Mouse (Mus musculus) thymus, adult 2 months (tissue): ENCODE measurements around the gene Grin2b. TPM values are rescaled to one million over a fixed set of nuclear protein-coding genes. Genes with fewer than 3 reads are reported as not detected.

Experiments used
- DNase-seq: peaks from one replicate; pipeline ENCODE4 v3.0.0; 2021
- H3K27ac ChIP-seq: fragments of 200-500 bp; 2 replicates; pipeline ENCODE4 v1.5.1; 2012; ENCODE audit warnings: low read length, control low read depth; ENCODE audit not compliant: control insufficient read depth, insufficient read depth
- H3K27me3 ChIP-seq: fragments of 200-500 bp; 2 replicates; pipeline ENCODE4 v1.6.1; 2012; ENCODE audit warnings: mild to moderate bottlenecking, low read length, moderate library complexity, mixed read lengths; ENCODE audit not compliant: control insufficient read depth, insufficient read depth
- H3K36me3 ChIP-seq: fragments of 200-500 bp; 2 replicates; pipeline ENCODE4 v1.6.1; 2012; ENCODE audit warnings: mild to moderate bottlenecking, low read length, moderate library complexity; ENCODE audit not compliant: control insufficient read depth, insufficient read depth
- H3K4me1 ChIP-seq: fragments of 200-500 bp; replicated peaks from 2 replicates; pipeline ENCODE4 v1.6.1; 2012; ENCODE audit warnings: low read length; ENCODE audit not compliant: control insufficient read depth, insufficient read depth
- H3K4me3 ChIP-seq: fragments of 200-500 bp; 2 replicates; pipeline ENCODE4 v1.5.1; 2012; ENCODE audit warnings: mild to moderate bottlenecking, low read length, control low read depth, moderate library complexity; ENCODE audit not compliant: control insufficient read depth, insufficient read depth
- CTCF ChIP-seq: fragments of 200-500 bp; IDR thresholded peaks from 2 replicates; pipeline ENCODE4 v1.5.1; 2012; ENCODE audit warnings: mild to moderate bottlenecking, control low read depth, low read length, moderate library complexity, borderline replicate concordance; ENCODE audit not compliant: control insufficient read depth, poor library complexity, insufficient read depth; ENCODE audit errors: extremely low read depth
- POLR2A ChIP-seq: fragments of 200-500 bp; IDR thresholded peaks from 2 replicates; pipeline ENCODE4 v1.6.1; 2012; ENCODE audit warnings: mild to moderate bottlenecking, low read length, control low read depth, moderate library complexity; ENCODE audit not compliant: control insufficient read depth, poor library complexity, insufficient read depth; ENCODE audit errors: extremely low read depth
- WGBS: fragments of 180-500 bp; shearing (Covaris S2); methylation state at CpG from one replicate; pipeline ENCODE4 v1.1.7; 2018; 5-methylcytosine and 5-hydroxymethylcytosine counted together
- polyA plus RNA-seq: library from polyadenylated mRNA; depleted of rRNA; stranded (reverse); fragments of >200 nt; gene quantifications from 2 replicates; pipeline ENCODE4 v1.2.3, GENCODE M21; 2012

Grin2b gene
- polyA plus RNA-seq, 1 experiment, result under 0.01 TPM

DNA sequence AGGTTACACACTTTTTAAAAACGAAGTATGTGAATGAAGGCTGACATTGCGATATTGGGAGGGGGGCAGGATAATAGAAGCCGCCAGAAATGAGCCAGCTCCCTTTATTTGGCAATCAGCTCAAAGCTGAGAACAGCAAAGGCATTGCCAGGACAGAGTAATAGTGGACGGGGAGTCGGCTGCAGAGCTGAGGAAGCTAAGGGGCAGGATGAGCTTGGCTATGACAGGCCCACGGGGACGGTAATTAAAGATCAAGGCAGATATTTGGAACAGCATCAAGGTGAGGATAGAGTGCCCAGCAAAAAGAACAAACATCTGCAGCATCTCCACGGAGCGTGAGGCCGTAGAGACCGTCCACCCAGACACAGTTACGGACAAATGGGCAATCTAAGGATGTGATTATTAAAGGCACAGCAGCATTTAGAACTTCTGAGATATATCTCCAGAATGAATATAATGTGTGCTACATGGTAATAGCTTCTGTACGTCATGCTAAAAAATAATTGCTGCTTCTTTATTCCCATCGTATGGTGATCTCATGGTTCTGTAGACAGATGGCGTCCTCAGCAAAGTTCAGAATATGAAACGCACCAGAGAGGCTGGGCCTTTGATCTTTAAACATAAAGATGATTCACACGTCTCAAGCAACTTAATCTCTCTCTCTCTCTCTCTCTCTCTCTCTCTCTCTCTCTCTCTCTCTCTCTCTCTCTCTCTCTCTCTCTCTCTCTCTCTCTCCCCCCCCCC is 93.1 kb downstream of the Grin2b start:
- no peak for DNase-seq
- Histone ChIP-seq H3K4me1 (no peaks in the 10 kb centered on the region), H3K36me3 (no peaks in the 10 kb centered on the region), H3K27ac (no peak overlapping the region), H3K27me3 (no peaks in the 10 kb centered on the region), H3K4me3 (no peak overlapping the region)
- TF ChIP-seq CTCF, result no peak
- no peak for TF ChIP-seq POLR2A
- 92% methylated on average over 17 of the region's 17 CpGs for WGBS

DNA sequence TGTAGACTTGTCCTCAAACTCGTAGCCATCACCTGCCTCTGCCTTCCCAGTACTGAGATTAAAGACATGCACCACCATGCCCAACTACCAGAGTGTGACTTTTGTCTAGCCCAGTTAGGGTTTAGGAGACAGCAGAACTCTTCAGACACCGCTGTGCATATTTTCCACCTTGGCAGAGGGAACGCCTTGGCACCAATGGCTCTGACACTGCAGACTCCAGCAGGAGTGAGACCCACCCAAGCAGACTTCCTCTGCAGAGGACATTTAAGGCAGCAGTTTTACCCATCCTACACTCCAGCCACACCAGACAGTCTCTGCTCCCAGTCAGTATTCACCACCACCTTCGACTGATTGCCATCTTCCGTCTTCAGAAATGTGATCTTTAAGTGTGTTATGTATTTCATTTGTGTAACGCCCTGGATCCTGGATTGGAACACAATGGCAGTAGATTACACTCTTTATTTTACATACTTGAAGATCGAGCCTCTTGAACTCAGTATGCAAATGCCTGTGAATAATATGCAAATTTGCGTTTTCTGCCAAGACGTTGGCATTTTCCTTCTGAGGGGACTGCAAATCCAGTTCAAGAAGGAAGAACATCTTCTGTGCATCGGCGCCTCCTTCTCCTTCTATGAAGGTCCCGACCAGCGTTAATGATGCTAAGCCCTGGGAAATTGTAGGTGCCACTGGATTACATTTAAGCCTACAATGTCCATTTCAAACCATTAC is 100.8 kb downstream of the Grin2b start:
- no peak overlapping the region for H3K4me3 ChIP-seq
- H3K36me3 ChIP-seq, result no peaks in the 10 kb centered on the region
- 92% methylated on average over 13 of the region's 13 CpGs for WGBS
- TF ChIP-seq CTCF (no peak), POLR2A (no peak)
- H3K4me1 ChIP-seq, result no peaks in the 10 kb centered on the region
- DNase-seq, result no peak
- no peaks in the 10 kb centered on the region for H3K27me3 ChIP-seq
- H3K27ac ChIP-seq, result no peak overlapping the region

DNA sequence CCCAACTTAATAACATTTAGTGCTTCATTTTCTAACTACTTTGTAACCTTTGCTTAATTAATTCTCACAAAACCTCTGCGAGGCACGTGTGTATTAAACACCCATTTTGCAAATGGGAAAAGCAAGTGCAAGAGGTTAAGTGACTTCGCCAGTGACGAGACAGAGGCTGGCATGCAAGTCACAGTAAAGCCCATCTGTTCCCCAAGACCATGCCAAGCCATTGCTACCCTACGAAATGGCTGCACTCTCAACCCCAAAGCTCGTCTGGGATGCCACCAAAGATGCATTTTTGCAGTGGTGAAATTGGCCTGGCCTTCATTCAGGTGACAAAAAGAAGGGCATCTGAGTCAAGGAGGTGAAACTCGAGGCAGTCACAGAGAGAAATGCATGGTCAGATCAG is 103.2 kb downstream of the Grin2b start:
- Histone ChIP-seq H3K27ac (no peak overlapping the region), H3K4me1 (no peaks in the 10 kb centered on the region), H3K36me3 (no peaks in the 10 kb centered on the region), H3K4me3 (no peak overlapping the region), H3K27me3 (no peaks in the 10 kb centered on the region)
- 87% methylated on average over 7 of the region's 7 CpGs for WGBS
- no peak for DNase-seq
- TF ChIP-seq POLR2A (no peak), CTCF (no peak)

DNA sequence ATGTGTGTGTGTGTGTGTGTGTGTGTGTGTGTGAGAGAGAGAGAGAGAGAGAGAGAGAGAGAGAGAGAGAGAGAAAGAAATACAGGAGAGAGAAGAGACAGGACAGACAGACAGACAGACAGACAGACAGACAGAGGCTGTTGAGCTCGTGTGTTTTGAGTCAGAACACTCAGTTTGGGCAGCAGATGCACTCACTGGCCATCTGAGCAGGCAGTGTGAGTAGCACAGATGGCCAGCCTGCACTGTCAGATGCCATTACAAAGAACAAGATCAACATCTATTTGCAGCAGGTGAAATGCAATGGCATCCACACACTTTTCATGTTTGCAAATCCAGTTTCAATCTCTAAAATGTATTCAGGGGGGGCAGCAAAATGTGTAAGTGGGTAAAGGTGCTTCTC is 120.0 kb downstream of the Grin2b start:
- H3K27me3 ChIP-seq, result no peaks in the 10 kb centered on the region
- no peak for DNase-seq
- H3K27ac ChIP-seq, result no peak overlapping the region
- TF ChIP-seq CTCF, result no peak
- TF ChIP-seq POLR2A, result no peak
- H3K36me3 ChIP-seq, result no peaks in the 10 kb centered on the region
- WGBS, result 33% methylated on average over 1 of the region's 1 CpGs
- no peak overlapping the region for H3K4me3 ChIP-seq
- no peaks in the 10 kb centered on the region for H3K4me1 ChIP-seq

DNA sequence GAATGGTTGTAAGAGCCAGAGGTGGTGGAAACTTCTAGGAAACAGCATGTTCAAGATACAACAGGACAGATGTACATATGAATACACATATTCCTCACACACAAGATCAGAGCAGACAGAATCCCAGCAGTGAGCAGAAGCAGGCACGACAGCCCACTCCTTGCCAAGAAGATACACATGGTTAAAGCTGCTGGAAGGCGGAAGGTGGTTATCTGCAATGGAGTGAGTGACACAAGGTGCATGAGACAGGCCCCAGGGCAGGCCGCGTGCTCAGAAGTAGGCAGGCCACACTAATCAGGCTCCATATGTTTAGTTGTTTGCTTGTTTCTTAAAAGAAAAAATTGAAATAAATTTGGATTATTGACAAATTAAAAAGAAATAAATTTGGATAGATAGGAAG is 123.0 kb downstream of the Grin2b start:
- TF ChIP-seq CTCF (no peak), POLR2A (no peak)
- DNase-seq, result no peak
- 85% methylated on average over 4 of the region's 4 CpGs for WGBS

DNA sequence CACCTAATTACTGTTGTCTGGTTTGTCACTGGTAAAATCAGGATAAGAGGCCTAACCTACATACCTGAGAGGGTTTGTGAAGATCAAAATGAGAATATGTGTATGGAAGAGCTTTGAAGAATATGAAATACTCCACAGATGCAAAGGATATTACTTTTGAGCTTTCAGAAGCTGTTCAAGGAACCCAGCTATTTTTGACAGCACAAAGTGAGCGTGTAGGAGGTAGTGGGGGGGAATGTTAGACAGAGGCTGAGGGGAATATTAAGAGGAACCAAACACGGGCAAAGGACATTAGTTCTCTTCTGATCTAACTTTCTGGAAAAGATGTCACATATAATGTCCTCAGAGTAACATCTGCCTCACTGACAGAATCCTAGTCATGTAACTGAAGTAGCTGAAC is 125.2 kb downstream of the Grin2b start:
- DNase-seq, result no peak
- TF ChIP-seq CTCF, result no peak
- no peak for TF ChIP-seq POLR2A
- 85% methylated on average over 2 of the region's 2 CpGs for WGBS
- no peaks in the 10 kb centered on the region for H3K36me3 ChIP-seq
- H3K4me1 ChIP-seq, result no peaks in the 10 kb centered on the region
- H3K4me3 ChIP-seq, result no peak overlapping the region
- H3K27ac ChIP-seq, result no peak overlapping the region
- H3K27me3 ChIP-seq, result no peaks in the 10 kb centered on the region

More for the DNA sequence above, 123.0 kb downstream of the Grin2b start:
- H3K4me1 ChIP-seq, result no peaks in the 10 kb centered on the region
- H3K27me3 ChIP-seq, result no peaks in the 10 kb centered on the region
- no peak overlapping the region for H3K4me3 ChIP-seq
- H3K36me3 ChIP-seq, result no peaks in the 10 kb centered on the region
- no peak overlapping the region for H3K27ac ChIP-seq
